Mouse (Mus musculus) C2C12 (cell line): ENCODE data around the gene Lhx6.

Experiments used
- CEBPB ChIP-seq: IDR thresholded peaks from one replicate; pipeline ENCODE4 v1.6.1; 2011; ENCODE audit warnings: low read depth, mild to moderate bottlenecking, control low read depth, moderate library complexity
- CTCF ChIP-seq: IDR thresholded peaks from one replicate; pipeline ENCODE4 v1.5.1; 2011; ENCODE audit not compliant: control insufficient read depth, insufficient read depth, insufficient read length
- FOSL1 ChIP-seq: IDR thresholded peaks from one replicate; pipeline ENCODE4 v1.8.0; 2011; ENCODE audit warnings: mild to moderate bottlenecking, low read length; ENCODE audit not compliant: poor library complexity, insufficient read depth, severe bottlenecking
- MAX ChIP-seq: IDR thresholded peaks from one replicate; pipeline ENCODE4 v1.6.1; 2011; ENCODE audit warnings: mild to moderate bottlenecking, control low read depth
- MYOD1 ChIP-seq: IDR thresholded peaks from one replicate; pipeline ENCODE4 v1.6.1; 2011; ENCODE audit warnings: low read depth; ENCODE audit not compliant: control insufficient read depth, insufficient read length
- MYOG ChIP-seq: IDR thresholded peaks from one replicate; pipeline ENCODE4 v1.6.1; 2011; ENCODE audit not compliant: control insufficient read depth, insufficient read length; ENCODE audit errors: extremely low read depth
- USF1 ChIP-seq: IDR thresholded peaks from one replicate; pipeline ENCODE4 v1.6.1; 2011; ENCODE audit warnings: low read depth, mild to moderate bottlenecking, control low read depth, moderate library complexity

DNA sequence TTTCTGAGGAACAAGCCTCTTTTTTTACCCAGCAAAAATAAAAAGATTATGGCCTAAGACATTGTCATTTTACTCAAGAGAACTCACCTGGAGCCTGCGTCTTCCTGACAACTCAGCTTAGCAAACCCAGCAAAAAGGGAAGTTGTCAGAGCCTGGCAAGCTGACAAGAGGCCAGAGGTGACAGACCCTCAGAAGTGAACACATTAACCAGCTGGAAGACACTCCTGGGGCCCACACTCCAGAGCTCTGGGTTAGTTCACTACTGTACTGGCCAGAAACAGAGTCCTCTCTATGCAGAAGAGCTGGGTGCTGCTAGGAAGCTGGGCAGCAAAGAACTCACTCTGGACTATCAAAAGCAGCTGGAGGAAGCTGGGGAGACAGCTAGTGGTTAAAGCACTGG is 64.3 kb downstream of the Lhx6 start:
- TF ChIP-seq CTCF (no peak), USF1 (no peak), MAX (no peak), MYOD1 (no peak), FOSL1 (no peak), MYOG (no peak), CEBPB (no peak)
